Mouse (Mus musculus) erythroblast, adult 5-6 weeks (primary cell): Measurements from ENCODE around the gene Prkar1b. TPM values are rescaled to one million over a fixed set of nuclear protein-coding genes. Genes with fewer than 3 reads are reported as not detected.

Source experiments
- ATAC-seq: replicated peaks from 2 replicates; pipeline ENCODE4 v1.8.0; 2016; ENCODE audit warnings: moderate number of reproducible peaks, mild to moderate bottlenecking, moderate TSS enrichment, inconsistent platforms; ENCODE audit not compliant: poor library complexity, low FRiP score, severe bottlenecking
- total RNA-seq, 2 experiments: library from RNA; stranded (forward) in 1 of 2; stranded (reverse) in 1 of 2; fragments of 150-400 nt in 1 of 2; fragments of 200-764, 138-1000 nt in 1 of 2; gene quantifications; 2 replicates each; pipeline versions ENCODE4 v1.2.3 to v1.2.4; 2015 to 2017; ENCODE audit warnings: low replicate concordance in 2 of 2

Gene Prkar1b
- total RNA-seq, 2 experiments from 2014 or later: not detected

DNA sequence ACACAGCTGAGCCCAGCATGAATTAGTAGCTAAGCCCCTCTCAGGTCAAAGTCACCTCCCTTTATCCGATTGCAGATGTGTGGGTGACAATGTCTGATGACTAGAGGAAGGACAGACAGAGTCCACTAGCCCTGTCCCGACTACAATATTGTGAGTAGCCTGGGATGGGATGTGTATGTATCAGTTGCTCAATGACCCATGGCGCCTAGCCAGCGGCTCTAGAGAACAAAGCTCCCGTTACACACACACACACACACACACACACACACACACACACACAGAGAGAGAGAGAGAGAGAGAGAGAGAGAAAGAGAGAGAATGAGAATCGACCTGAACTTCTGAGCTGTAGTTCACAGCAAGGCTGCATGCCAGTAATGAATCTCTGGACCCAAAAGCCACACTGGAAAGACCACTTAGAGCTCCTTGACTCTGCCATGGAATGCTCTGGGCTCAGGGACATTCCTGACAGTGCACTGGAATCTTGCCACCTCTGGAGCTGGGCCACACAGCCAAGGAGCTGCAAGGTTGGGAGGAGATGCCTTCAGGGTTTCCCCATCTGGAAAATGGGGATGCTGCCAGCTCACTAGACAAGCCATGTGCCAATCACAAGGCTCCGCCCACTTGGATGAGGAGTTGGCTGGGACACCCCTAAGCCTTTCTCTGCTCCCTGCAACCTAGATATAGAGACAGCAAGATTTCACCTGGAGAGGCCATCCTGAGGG, 159.0 kb downstream of the Prkar1b start:
- no peak for ATAC-seq

DNA sequence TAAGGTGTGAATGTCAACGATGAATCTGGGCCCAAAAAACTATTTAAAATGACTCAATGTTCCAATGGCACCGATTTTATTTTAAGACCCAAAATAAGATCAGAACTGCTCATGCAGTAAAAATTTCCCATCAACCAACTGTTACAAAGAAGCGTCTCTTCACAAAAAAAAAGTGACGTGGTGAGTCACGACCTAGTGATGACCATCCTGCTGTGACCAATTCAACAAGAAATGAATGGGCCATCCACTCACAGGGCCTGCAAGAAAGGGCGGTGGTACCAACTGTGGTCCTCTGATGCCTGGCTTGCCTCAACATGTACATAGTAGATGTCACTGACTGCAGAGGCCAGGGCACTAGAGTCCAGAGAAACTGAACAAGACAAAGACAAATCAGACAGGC, 160.2 kb downstream of the Prkar1b start:
- no peak for ATAC-seq

DNA sequence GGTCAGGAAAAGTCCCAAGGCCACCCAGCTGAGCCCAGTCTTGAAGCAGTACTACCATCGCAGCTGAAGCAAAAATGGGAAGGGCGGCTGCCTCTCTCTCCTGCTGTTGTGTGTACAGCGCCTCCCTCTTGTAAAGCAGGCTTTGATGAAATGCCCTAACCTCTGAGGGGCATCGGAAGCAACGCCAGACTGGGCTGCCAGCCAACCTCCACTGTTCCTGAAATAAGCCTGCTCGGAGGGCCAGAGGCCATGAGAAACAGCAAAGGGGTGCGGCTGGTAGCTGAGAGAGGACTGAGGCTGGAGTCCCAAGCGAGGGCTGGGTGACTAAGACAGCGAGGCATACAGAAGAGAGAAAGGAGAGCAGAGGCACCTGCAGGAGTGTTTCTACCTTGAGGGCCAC, 161.0 kb downstream of the Prkar1b start:
- ATAC-seq: no peak

DNA sequence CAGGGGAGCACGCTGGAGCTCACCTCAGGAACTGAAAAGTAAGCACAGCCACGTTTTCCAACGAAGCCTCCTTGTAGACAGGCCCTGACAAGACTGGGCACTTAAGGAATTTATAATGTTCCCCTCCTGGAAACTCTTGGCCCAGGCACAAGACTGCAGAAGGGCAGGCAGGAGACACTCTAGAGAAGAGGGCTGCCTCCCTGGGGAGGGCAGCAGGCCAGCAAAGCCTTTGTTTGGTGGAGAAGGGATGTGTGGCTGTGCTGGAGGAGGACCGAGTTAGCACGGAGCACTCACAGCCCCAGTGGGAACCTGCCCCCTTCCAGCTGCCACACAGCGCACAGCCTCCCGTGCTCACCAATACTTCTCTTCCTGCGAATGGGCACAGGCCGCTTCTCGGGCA, 161.8 kb downstream of the Prkar1b start:
- ATAC-seq: no peak

DNA sequence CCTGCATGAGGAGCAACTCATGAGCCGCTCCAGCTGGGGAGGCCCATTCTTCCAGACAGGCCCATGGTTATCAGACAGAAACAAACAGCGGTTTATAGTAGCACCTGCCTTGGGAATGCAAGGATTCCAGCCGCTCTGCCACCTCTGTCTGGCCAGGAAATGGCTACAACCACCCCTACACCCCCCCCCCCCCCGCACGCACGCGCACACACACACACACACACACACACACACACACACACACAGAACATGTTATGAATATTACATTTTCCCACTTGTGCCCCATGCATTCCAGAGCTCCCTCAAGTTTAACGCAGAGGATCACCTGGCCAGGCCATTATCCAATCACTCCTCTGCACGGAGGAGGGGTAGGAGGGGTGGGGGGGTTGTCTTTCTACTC, 167.9 kb downstream of the Prkar1b start:
- ATAC-seq: no peak

DNA sequence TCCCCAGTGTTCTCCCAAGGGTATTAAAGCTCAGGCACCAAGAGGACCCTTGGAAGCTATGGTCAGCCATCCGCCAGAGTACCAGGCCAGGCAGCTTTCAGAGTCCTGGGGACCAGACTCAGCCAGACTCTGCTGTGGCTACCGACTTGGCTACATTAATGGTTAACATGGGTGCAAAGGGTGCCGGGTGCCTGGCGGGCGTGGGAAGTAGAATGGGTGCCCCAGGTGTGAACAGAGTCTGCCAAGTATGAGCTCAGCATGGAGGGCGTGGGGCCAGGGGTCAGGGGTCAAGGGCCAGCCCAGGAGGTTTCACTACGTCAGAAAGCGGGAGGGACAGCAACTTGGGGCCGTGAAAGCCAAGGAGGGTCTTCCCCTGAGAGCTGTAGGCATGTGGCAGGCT, 169.2 kb downstream of the Prkar1b start:
- no peak for ATAC-seq

DNA sequence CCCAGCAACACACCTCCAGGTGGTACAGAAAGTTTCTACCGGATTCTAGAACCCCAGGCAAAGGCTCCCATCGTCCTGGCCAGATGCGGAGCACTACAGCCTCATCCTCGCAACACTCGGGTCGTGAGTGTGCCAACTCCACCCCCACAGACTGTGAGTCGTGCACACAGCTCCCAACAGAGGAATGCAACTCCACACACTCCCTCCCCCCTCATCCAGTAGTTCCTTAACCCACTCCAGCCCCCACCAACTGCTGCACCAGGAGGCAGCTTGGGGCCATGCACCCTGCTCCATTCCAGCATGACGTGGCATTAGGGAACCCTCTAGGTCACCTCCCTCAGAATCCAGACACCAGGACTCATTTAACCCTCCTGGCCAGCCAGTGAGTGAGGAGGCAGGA, 170.0 kb downstream of the Prkar1b start:
- no peak for ATAC-seq

DNA sequence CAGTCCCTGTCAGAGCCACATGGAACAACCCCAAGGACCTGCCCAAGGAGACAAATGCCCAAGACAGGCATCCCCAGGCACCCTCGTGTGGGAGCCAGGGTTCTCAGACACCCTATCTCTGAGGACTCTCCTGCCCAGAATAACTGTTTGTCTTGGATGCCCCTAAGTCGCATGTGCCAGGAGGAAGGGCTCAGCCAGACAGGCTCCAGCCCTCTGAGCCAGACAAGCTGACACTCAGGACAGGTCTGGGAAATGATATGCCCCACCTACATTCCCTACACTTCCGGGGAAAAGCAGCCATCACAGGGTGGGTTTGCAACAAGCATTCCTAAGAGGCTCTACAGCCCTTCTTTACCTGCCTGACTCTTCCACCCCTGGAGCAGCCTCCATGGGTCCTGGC, 172.0 kb downstream of the Prkar1b start:
- ATAC-seq: no peak

DNA sequence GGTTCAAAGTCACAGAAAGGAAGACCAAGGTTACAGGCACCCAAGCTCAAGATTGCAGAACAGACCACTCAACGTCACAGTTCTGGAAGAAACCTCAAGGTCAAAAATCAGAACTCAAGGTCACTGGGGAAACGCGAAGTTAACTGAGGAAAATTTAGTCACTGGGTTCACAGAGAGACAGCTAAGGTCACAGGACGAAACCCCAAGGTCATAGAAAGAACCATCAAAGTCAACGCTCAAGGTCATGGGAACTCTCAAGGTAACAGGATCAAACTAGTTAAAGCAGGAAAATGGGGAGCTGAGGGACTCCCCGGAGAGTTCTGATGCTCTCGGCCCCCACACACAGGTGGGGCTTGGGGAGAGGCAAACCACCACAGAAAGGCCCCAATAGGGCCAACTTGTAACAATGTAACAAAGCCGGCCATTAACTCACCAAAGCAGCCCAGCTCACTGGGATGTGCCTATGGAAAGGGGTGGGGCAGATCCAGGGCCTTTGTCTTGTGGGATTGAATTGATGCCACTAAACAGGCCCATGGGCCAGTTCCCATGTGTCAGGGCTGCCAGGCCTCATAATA, 174.8 kb downstream of the Prkar1b start:
- ATAC-seq: no peak

DNA sequence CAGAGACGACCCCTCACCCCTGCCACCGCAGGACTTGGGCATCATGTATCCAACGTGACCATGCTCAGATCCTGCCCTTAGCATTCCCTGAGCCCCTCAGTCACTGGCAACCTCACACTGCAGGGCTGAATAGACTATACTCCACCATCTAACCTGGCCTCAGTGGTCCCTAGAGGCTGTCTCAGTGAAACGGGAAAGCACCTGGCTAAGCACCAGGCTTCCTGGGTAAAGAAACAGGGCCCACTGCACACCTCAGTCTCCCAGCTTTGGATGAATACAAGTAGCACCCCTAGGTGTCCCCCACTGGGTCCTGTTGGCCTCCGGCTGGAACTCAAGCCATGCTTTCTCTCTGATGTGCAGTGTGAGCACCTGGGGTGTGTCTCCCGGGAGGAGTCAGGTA, 176.3 kb downstream of the Prkar1b start:
- no peak for ATAC-seq

DNA sequence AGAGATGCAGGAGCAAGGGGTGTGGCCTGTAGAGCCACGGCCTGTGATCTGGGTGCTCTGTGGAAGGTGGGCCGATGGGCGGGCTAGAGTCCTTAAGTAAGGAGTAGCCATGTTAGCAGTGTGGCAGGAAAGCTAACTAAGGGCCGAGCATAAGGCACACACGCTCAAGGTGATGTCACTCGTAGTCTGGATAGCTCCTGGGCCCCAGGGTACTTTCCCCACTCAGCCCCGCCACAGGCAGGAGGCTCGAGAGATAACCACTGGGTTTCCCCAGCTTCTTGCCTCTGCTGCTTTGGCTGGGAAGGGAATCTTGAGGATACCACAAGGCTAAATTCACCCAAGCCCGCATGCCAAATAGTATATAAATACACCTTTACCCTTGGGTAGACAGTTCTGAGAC, 178.4 kb downstream of the Prkar1b start:
- ATAC-seq: no peak

DNA sequence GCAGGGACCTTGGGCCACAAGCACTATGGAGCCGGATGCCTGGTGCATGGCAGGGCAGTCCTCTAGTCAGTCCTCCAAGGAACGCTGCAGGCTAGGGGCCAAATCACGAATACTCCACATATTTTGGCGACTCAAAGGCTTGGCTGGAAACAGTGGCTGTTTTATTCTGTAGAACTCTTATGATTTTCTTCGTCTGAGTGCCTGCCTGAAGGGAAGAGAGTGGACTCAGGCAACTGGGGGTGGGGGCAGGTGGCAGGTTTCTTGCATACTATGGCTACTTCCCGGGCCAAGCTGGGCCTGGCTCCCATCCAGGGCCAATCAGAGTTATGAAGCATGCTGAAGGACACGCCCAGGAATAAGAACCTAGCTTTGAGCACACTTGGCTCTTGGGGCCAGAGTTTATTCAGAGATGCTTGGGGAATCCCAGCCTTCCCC, 179.7 kb downstream of the Prkar1b start:
- ATAC-seq: no peak

Other genes starting within 250 kb of the Prkar1b start
- not detected in 2 replicates for gene Pdgfa, start 152.6 kb downstream of the Prkar1b start, total RNA-seq (2015; ENCODE audit: low replicate concordance)
- gene Pdgfa, start 152.6 kb downstream of the Prkar1b start, total RNA-seq (2017; ENCODE audit: low replicate concordance): not detected in 2 replicates
- 1.5 and 2.7 TPM in 2 replicates for gene Dnaaf5, start 222 bp upstream of the Prkar1b start, total RNA-seq (2015; ENCODE audit: low replicate concordance)
- gene Dnaaf5, start 222 bp upstream of the Prkar1b start, total RNA-seq (2017; ENCODE audit: low replicate concordance): 1.4 and 2.8 TPM in 2 replicates
- 13.0 and 18.6 TPM in 2 replicates for gene Sun1, start 50.6 kb upstream of the Prkar1b start, total RNA-seq (2015; ENCODE audit: low replicate concordance)
- gene Sun1, start 50.6 kb upstream of the Prkar1b start, total RNA-seq (2017; ENCODE audit: low replicate concordance): 22.7 and 41.7 TPM in 2 replicates
- gene Get4, start 102.3 kb upstream of the Prkar1b start, total RNA-seq (2015; ENCODE audit: low replicate concordance): 14.4 and 15.5 TPM in 2 replicates
- 5.4 and 12.4 TPM in 2 replicates for gene Get4, start 102.3 kb upstream of the Prkar1b start, total RNA-seq (2017; ENCODE audit: low replicate concordance)
- 8.3 and 11.9 TPM in 2 replicates for gene Adap1, start 175.6 kb upstream of the Prkar1b start, total RNA-seq (2015; ENCODE audit: low replicate concordance)
- gene Adap1, start 175.6 kb upstream of the Prkar1b start, total RNA-seq (2017; ENCODE audit: low replicate concordance): 5.4 and 9.1 TPM in 2 replicates
- 4.2 and 6.5 TPM in 2 replicates for gene Cox19, start 201.4 kb upstream of the Prkar1b start, total RNA-seq (2015; ENCODE audit: low replicate concordance)
- 7.7 and 8.8 TPM in 2 replicates for gene Cox19, start 201.4 kb upstream of the Prkar1b start, total RNA-seq (2017; ENCODE audit: low replicate concordance)
- not detected in 2 replicates for gene Cyp2w1, start 202.6 kb upstream of the Prkar1b start, total RNA-seq (2015; ENCODE audit: low replicate concordance)
- not detected in 2 replicates for gene Cyp2w1, start 202.6 kb upstream of the Prkar1b start, total RNA-seq (2017; ENCODE audit: low replicate concordance)
- 27.3 and 37.2 TPM in 2 replicates for gene Gpr146, start 227.7 kb upstream of the Prkar1b start, total RNA-seq (2015; ENCODE audit: low replicate concordance)
- gene Gpr146, start 227.7 kb upstream of the Prkar1b start, total RNA-seq (2017; ENCODE audit: low replicate concordance): 49.4 and 58.3 TPM in 2 replicates